Mouse (Mus musculus): Measurements from ENCODE around the gene Sh2b3.

Gene Sh2b3

GRCm38 (mm10) chr5:121822786-121823505 lies 14.5 kb downstream of the Sh2b3 start:
- no peak for DNase-seq

- no peak for DNase-seq
Observed at GRCm38 (mm10) chr5:121821552-121821951, 15.9 kb downstream of the Sh2b3 start.

GRCm38 (mm10) chr5:121821116-121821515 lies 16.3 kb downstream of the Sh2b3 start:
- no peak for DNase-seq

- DNase-seq, result no peak
Observed at GRCm38 (mm10) chr5:121820657-121821056, 16.8 kb downstream of the Sh2b3 start.

- no peak for DNase-seq
Observed at GRCm38 (mm10) chr5:121820161-121820560, 17.3 kb downstream of the Sh2b3 start.

- no peak for DNase-seq
Observed at GRCm38 (mm10) chr5:121819559-121819958, 17.9 kb downstream of the Sh2b3 start.

GRCm38 (mm10) chr5:121818862-121819261 lies 18.6 kb downstream of the Sh2b3 start:
- DNase-seq, result no peak

- no peak for DNase-seq
Observed at GRCm38 (mm10) chr5:121818401-121818800, 19.0 kb downstream of the Sh2b3 start.

- DNase-seq, result no peak
Observed at GRCm38 (mm10) chr5:121817551-121817950, 19.9 kb downstream of the Sh2b3 start.

GRCm38 (mm10) chr5:121816611-121817010 lies 20.8 kb downstream of the Sh2b3 start:
- no peak for DNase-seq

- no peak for DNase-seq
Observed at GRCm38 (mm10) chr5:121815867-121816380, 21.5 kb downstream of the Sh2b3 start.

GRCm38 (mm10) chr5:121815067-121815466 lies 22.4 kb downstream of the Sh2b3 start:
- peak; percentile 56 for DNase-seq

- DNase-seq, result no peak
Observed at GRCm38 (mm10) chr5:121813744-121814143, 23.7 kb downstream of the Sh2b3 start.

GRCm38 (mm10) chr5:121812526-121813243 lies 24.8 kb downstream of the Sh2b3 start:
- no peak for DNase-seq

GRCm38 (mm10) chr5:121811485-121811931 lies 25.9 kb downstream of the Sh2b3 start:
- DNase-seq, result no peak

- no peak for DNase-seq
Observed at GRCm38 (mm10) chr5:121810331-121811151, 26.9 kb downstream of the Sh2b3 start.

- no peak for DNase-seq
Observed at GRCm38 (mm10) chr5:121809667-121810224, 27.7 kb downstream of the Sh2b3 start.

GRCm38 (mm10) chr5:121808202-121808601 lies 29.2 kb downstream of the Sh2b3 start:
- no peak for DNase-seq

- DNase-seq, result no peak
Observed at GRCm38 (mm10) chr5:121807186-121807585, 30.3 kb downstream of the Sh2b3 start.

- no peak for DNase-seq
Observed at GRCm38 (mm10) chr5:121798447-121798846, 39.0 kb downstream of the Sh2b3 start.

GRCm38 (mm10) chr5:121795800-121796199 lies 41.6 kb downstream of the Sh2b3 start:
- DNase-seq, result peak; percentile 32

- DNase-seq, result peak; percentile 7
Observed at GRCm38 (mm10) chr5:121791026-121791425, 46.4 kb downstream of the Sh2b3 start.

Data from thymus, postnatal 14 days (tissue).